Mouse (Mus musculus) spleen, adult 2 months (tissue): Measurements from ENCODE around the gene Galp.

Source experiments
- CTCF ChIP-seq: fragments of 200-500 bp; IDR thresholded peaks from 2 replicates; pipeline ENCODE4 v1.5.1; 2011; ENCODE audit warnings: mild to moderate bottlenecking, inconsistent platforms; ENCODE audit not compliant: insufficient read depth, insufficient read length, insufficient replicate concordance; ENCODE audit errors: extremely low read depth
- POLR2A ChIP-seq: fragments of 200-500 bp; IDR thresholded peaks from 2 replicates; pipeline ENCODE4 v1.6.1; 2011; ENCODE audit warnings: low read depth, low read length, inconsistent platforms

DNA sequence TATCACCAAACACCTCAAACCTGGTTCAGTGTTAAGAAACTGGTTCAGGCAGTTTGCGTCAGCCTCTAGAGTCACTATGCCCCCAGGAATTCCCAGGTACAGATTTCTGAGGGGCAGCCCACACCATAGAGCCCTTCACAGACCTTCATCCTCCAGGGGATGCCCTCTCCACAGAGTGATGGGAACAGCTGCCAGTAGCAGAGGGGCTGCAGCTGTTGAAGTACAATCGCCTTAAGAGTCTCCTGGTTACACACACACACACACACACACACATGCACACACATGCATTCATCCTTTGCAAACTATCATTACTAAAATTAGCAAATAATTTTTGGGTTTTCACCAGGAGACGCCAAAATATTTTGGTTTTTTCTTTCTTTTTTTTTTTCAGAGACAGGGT is 37.3 kb upstream of the Galp start:
- TF ChIP-seq POLR2A (no peak), CTCF (no peak)
